Mouse (Mus musculus) bone marrow macrophage, adult 2 months (primary cell): Measurements from ENCODE around the gene Kcnj9.

Experiments
- CTCF ChIP-seq: IDR thresholded peaks from 2 replicates; pipeline ENCODE4 v1.5.1; 2012; ENCODE audit warnings: low read depth, mild to moderate bottlenecking, low read length, moderate library complexity
- POLR2A ChIP-seq: IDR thresholded peaks from 2 replicates; pipeline ENCODE4 v1.6.1; 2012; ENCODE audit warnings: mild to moderate bottlenecking, low read depth, low read length, borderline replicate concordance

GRCm38 (mm10) chr1:172271765-172272164 lies 57.4 kb downstream of the Kcnj9 start:
- TF ChIP-seq POLR2A (no peak), CTCF (no peak)
